11 mouse cellular contexts compared by ENCODE assay signal in the genomic region with DNA sequence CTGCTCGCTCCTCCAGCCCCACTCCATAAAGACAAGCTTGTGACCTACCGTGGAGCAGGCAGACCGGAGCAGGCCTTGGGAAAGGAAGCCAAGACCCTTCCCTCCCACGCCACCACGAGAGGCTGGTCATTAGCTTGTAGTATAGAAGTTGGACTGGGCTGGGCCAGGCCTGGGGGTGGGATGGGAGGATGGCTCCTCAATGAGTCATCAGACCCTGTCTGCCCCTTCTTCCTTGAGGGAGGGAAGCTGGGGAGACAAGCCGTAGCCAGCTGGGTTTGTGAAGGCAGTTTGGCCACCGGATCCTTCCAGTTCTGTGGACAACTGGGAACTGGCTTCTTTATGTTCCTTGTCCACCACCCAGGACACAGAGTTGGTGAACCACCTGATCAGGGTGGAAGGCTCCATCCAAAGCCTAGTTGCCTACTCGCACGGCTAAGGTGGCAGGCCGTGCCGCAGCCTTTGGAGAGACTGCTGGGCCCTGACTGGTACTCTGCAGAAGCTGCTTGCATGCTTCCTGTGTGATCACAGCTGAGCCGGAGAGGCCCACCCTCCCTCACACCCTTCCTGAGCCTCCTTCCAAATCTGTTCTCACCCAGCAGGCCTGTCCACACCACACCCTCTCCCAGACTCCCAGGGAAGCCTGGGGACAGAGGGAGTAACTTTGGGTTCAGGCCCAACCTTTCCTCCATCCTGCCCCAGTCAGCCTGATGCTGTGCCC. TPM values are rescaled to one million over a fixed set of nuclear protein-coding genes. Genes with fewer than 3 reads are reported as not detected.
A peak's percentile ranks its signal among the peaks of the same experiment; 100 is the strongest.
DNase-seq lines count a peak whose midpoint lies in the region; ATAC-seq and TF ChIP-seq lines count a peak whose summit lies in the region.
"Had no signal": no experiment of that assay in that cellular context is flagged by ENCODE, and none has a peak within 500 bp of the region (broad histone marks: within the 10 kb centered on the region; RNA-seq: fewer than 3 reads in every experiment).

No protein-coding gene starts in this region.

- DNase-seq in lung, postnatal 14 days, result no peak
- peak; percentile 73 for DNase-seq in gastrocnemius, adult 2 months
- DNase-seq in lung, postnatal 4 days, result peak; percentile 43 to 66
- no peak for DNase-seq in spleen, postnatal 4 days (ENCODE audit: low spot score in 2 of 2)
- DNase-seq in left cerebral cortex, postnatal 14 days (ENCODE audit: low spot score in 2 of 2), result no peak
- DNase-seq in B cell, adult 2 months, result no peak
- DNase-seq: cerebellum, adult 9-10 months had no signal

- peaks cover 3% of the 10 kb centered on the region; the same call in 1 of the 2 replicates for H3K9me3 ChIP-seq in lung, embryonic 16.5 days (ENCODE audit: control insufficient read depth, low read length)
- H3K9me3 ChIP-seq in intestine, embryonic 15.5 days, result no peaks in the 10 kb centered on the region

- no peak overlapping the region for H3K4me3 ChIP-seq in lung, embryonic 16.5 days (ENCODE audit: low read length)
- peak overlapping the region; percentile 29 for H3K4me3 ChIP-seq in gastrocnemius, adult 2 months
- no peak overlapping the region for H3K4me3 ChIP-seq in intestine, embryonic 15.5 days (replicated peaks)

- H3K27ac ChIP-seq in lung, embryonic 16.5 days (ENCODE audit: low read length), result no peak overlapping the region
- peak overlapping the region; percentile 74 for H3K27ac ChIP-seq in gastrocnemius, adult 2 months
- peak overlapping the region; percentile 66 for H3K27ac ChIP-seq in intestine, embryonic 15.5 days

- H3K4me2 ChIP-seq in lung, embryonic 16.5 days (ENCODE audit: low read depth, low read length), result no peak overlapping the region
- no peak overlapping the region for H3K4me2 ChIP-seq in intestine, embryonic 15.5 days (replicated peaks)

- no peaks in the 10 kb centered on the region for H3K36me3 ChIP-seq in lung, embryonic 16.5 days (ENCODE audit: control insufficient read depth, insufficient read depth, low read length)
- no peaks in the 10 kb centered on the region for H3K36me3 ChIP-seq in intestine, embryonic 15.5 days

- TF ChIP-seq CTCF in gastrocnemius, adult 2 months (IDR thresholded peaks at IDR 0.05), result no peak

- peak; percentile 51 for ATAC-seq in lung, embryonic 16.5 days (ENCODE audit: low read depth)
- ATAC-seq in intestine, embryonic 15.5 days, result peak; percentile 70

- intact Hi-C loops in gastrocnemius, adult 2 months (cut with DNase I), result no loop called here
- intact Hi-C loops in left cerebral cortex, postnatal 14 days (cut with DNase I), result no loop called here

- WGBS in lung, embryonic 16.5 days, result 68% methylated on average over 12 of the region's 12 CpGs
- WGBS in intestine, embryonic 15.5 days, result 58% methylated on average over 12 of the region's 12 CpGs

- H3K27me3 ChIP-seq in lung, embryonic 16.5 days (ENCODE audit: control insufficient read depth, insufficient read depth, low read depth, low read length), result no peaks in the 10 kb centered on the region
- H3K27me3 ChIP-seq in intestine, embryonic 15.5 days (replicated peaks), result no peaks in the 10 kb centered on the region

- H3K4me1 ChIP-seq in lung, embryonic 16.5 days (replicated peaks; ENCODE audit: control insufficient read depth, insufficient read depth, low read length), result peaks cover 5% of the 10 kb centered on the region; the same call in 1 of the 2 replicates
- peaks cover 17% of the 10 kb centered on the region for H3K4me1 ChIP-seq in intestine, embryonic 15.5 days (replicated peaks)

- no peak overlapping the region for H3K9ac ChIP-seq in lung, embryonic 16.5 days (ENCODE audit: low read length)
- no peak overlapping the region for H3K9ac ChIP-seq in intestine, embryonic 15.5 days

RNA-seq across cellular contexts. Expression of a gene that starts 30.4 kb away (rescaled TPM):
- polyA plus RNA-seq in lung, embryonic 16.5 days (2015; fragmentation: Nextera tagmentation; extraction: Ambion mirVana), result 23.4 TPM in 2 replicates
- under 1 TPM; 0.38 to 0.98 TPM for total RNA-seq in gastrocnemius, adult 2 months (2021)
- 4.7 and 5.5 TPM in 2 replicates for polyA plus RNA-seq in intestine, embryonic 15.5 days (2015; fragmentation: Nextera tagmentation; extraction: Ambion mirVana)
- total RNA-seq in left cerebral cortex, postnatal 14 days (2021), result 1 to 10 TPM; 1.6 to 1.7 TPM

RNA-seq across cellular contexts. Expression of a gene that starts 44.8 kb away (rescaled TPM):
- polyA plus RNA-seq in lung, embryonic 16.5 days (2015; fragmentation: Nextera tagmentation; extraction: Ambion mirVana), result 11.0 and 16.3 TPM in 2 replicates
- 10 to 100 TPM; 29.4 to 40.8 TPM for total RNA-seq in gastrocnemius, adult 2 months (2021)
- 11.4 and 15.5 TPM in 2 replicates for polyA plus RNA-seq in intestine, embryonic 15.5 days (2015; fragmentation: Nextera tagmentation; extraction: Ambion mirVana)
- total RNA-seq in left cerebral cortex, postnatal 14 days (2021), result 100 to 1,000 TPM; 128 to 132 TPM

RNA-seq across cellular contexts. Expression of a gene that starts 47.9 kb away (rescaled TPM):
- polyA plus RNA-seq in lung, embryonic 16.5 days (2015; fragmentation: Nextera tagmentation; extraction: Ambion mirVana), result 0.50 and 0.87 TPM in 2 replicates
- under 1 TPM; 0.13 to 0.31 TPM for total RNA-seq in gastrocnemius, adult 2 months (2021)
- polyA plus RNA-seq in intestine, embryonic 15.5 days (2015; fragmentation: Nextera tagmentation; extraction: Ambion mirVana), result 0.23 and 0.49 TPM in 2 replicates
- total RNA-seq in left cerebral cortex, postnatal 14 days (2021), result 10 to 100 TPM; 13.1 to 16.8 TPM
- total RNA-seq: hematopoietic stem cell, adult 5-6 weeks; megakaryocyte-erythroid progenitor cell, adult 5-6 weeks had no signal

Comparison
In these comparisons a context has a peak if more than half of its experiments do, and no peak if none do; other contexts are left out.
1. DNase-seq: peak in gastrocnemius, adult 2 months (single experiment) and lung, postnatal 4 days (2 of 2); none in lung, postnatal 14 days (single experiment), spleen, postnatal 4 days (0 of 2), left cerebral cortex, postnatal 14 days (0 of 2) and B cell, adult 2 months (0 of 2).
2. RNA of a gene that starts 47.9 kb away (total RNA-seq): 13.1 to 16.8 TPM in left cerebral cortex, postnatal 14 days; 0.13 to 0.31 TPM in gastrocnemius, adult 2 months; every median in the first group is over 10 times any median in the second.